Mouse (Mus musculus) hindbrain, embryonic 12.5 days (tissue): Measurements from ENCODE around the gene Creg2. TPM values are rescaled to one million over a fixed set of nuclear protein-coding genes. Genes with fewer than 3 reads are reported as not detected.

ENCODE experiments used
- ATAC-seq: fragments of 200-750 bp; cut with Nextera tagmentation; 2 replicates; pipeline ENCODE4 v1.8.0; 2017; ENCODE audit warnings: moderate TSS enrichment; ENCODE audit not compliant: low FRiP score
- H3K27ac ChIP-seq: fragments of 300-500 bp; sonication (generic); 2 replicates; pipeline ENCODE4 v1.5.1; 2016; ENCODE audit warnings: mild to moderate bottlenecking
- H3K27me3 ChIP-seq: fragments of 300-500 bp; sonication (generic); 2 replicates; pipeline ENCODE4 v1.6.1; 2016; ENCODE audit warnings: mild to moderate bottlenecking
- H3K36me3 ChIP-seq: fragments of 300-500 bp; sonication (generic); 2 replicates; pipeline ENCODE4 v1.6.1; 2016; ENCODE audit warnings: mild to moderate bottlenecking
- H3K4me1 ChIP-seq: fragments of 300-500 bp; sonication (generic); 2 replicates; pipeline ENCODE4 v1.6.1; 2016
- H3K4me2 ChIP-seq: fragments of 300-500 bp; sonication (generic); replicated peaks from 2 replicates; pipeline ENCODE4 v1.6.1; 2016; ENCODE audit warnings: mild to moderate bottlenecking
- H3K4me3 ChIP-seq: fragments of 300-500 bp; sonication (generic); 2 replicates; pipeline ENCODE4 v1.5.1; 2016; ENCODE audit warnings: mild to moderate bottlenecking
- H3K9ac ChIP-seq: fragments of 300-500 bp; sonication (generic); 2 replicates; pipeline ENCODE4 v1.6.1; 2016; ENCODE audit warnings: mild to moderate bottlenecking, moderate library complexity
- H3K9me3 ChIP-seq: fragments of 300-500 bp; sonication (generic); replicated peaks from 2 replicates; pipeline ENCODE4 v1.6.1; 2016; ENCODE audit warnings: mild to moderate bottlenecking
- WGBS: fragments of 180-500 bp; shearing (Covaris S2); methylation state at CpG from one replicate; pipeline ENCODE4 v1.1.7; 2016; 5-methylcytosine and 5-hydroxymethylcytosine counted together
- polyA plus RNA-seq: library from polyadenylated mRNA; unstranded; fragments of >200 nt; fragmentation: Nextera tagmentation; extraction: Ambion mirVana; gene quantifications from 2 replicates; pipeline ENCODE4 v1.2.1, GENCODE M21; 2016

The Creg2 gene
- polyA plus RNA-seq: 2.0 and 2.3 TPM in 2 replicates

GRCm38 (mm10) chr1:39651241-39651548 lies at the start of gene Creg2:
Gene Creg2, minus strand, starts transcription at chr1:39651474.
- Histone ChIP-seq H3K27ac (no peak within 1 kb of the TSS), H3K27me3 (peaks cover 35% of the 10 kb centered on the region)
- peak; percentile 50 for ATAC-seq

GRCm38 (mm10) chr1:39700599-39701273 lies 49.5 kb upstream of the Creg2 start:
- Histone ChIP-seq H3K9ac (no peak overlapping the region), H3K4me2 (peak overlapping the region; percentile 29), H3K27me3 (no peaks in the 10 kb centered on the region), H3K27ac (peak overlapping the region; percentile 52), H3K9me3 (no peaks in the 10 kb centered on the region), H3K4me1 (peaks cover 41% of the 10 kb centered on the region), H3K4me3 (no peak overlapping the region), H3K36me3 (no peaks in the 10 kb centered on the region)
- peak; percentile 34; the same call in 1 of the 2 replicates for ATAC-seq
- WGBS: 15% methylated on average over 7 of the region's 7 CpGs

More at GRCm38 (mm10) chr1:39651241-39651548, at the start of gene Creg2:
- H3K4me1 ChIP-seq: peaks cover 18% of the 10 kb centered on the region
- peak within 1 kb of the TSS; percentile 60 for H3K4me3 ChIP-seq
- no peaks in the 10 kb centered on the region for H3K9me3 ChIP-seq
- peak within 1 kb of the TSS; percentile 73 for H3K9ac ChIP-seq
- 38% methylated on average over 9 of the region's 9 CpGs for WGBS
- H3K36me3 ChIP-seq: no peaks in the 10 kb centered on the region
- peak within 1 kb of the TSS; percentile 99 for H3K4me2 ChIP-seq

- peaks cover 41% of the 10 kb centered on the region for H3K4me1 ChIP-seq
- no peaks in the 10 kb centered on the region for H3K27me3 ChIP-seq
- H3K9me3 ChIP-seq: no peaks in the 10 kb centered on the region
- no peaks in the 10 kb centered on the region for H3K36me3 ChIP-seq
- no peak overlapping the region for H3K4me2 ChIP-seq
- no peak overlapping the region for H3K9ac ChIP-seq
- WGBS: 28% methylated on average over 6 of the region's 6 CpGs
- no peak overlapping the region for H3K4me3 ChIP-seq
- ATAC-seq: no peak
- no peak overlapping the region for H3K27ac ChIP-seq
These were observed 47.2 kb upstream of the Creg2 start for GRCm38 (mm10) chr1:39698456-39698855.

GRCm38 (mm10) chr1:39695198-39695597 lies 43.9 kb upstream of the Creg2 start:
- 59% methylated on average over 4 of the region's 4 CpGs for WGBS
- Histone ChIP-seq H3K27me3 (0 out of 2 replicates have a peak, but pooled peaks cover 8% of the 10 kb centered on the region), H3K4me2 (no peak overlapping the region)

GRCm38 (mm10) chr1:39694756-39695155 lies 43.5 kb upstream of the Creg2 start:
- no peak for ATAC-seq
- Histone ChIP-seq H3K9ac (no peak overlapping the region), H3K27ac (no peak overlapping the region), H3K4me3 (no peak overlapping the region), H3K36me3 (no peaks in the 10 kb centered on the region), H3K4me2 (no peak overlapping the region), H3K4me1 (peaks cover 7% of the 10 kb centered on the region), H3K9me3 (no peaks in the 10 kb centered on the region), H3K27me3 (0 out of 2 replicates have a peak, but pooled peaks cover 8% of the 10 kb centered on the region)
- WGBS: 55% methylated on average over 7 of the region's 7 CpGs

More at GRCm38 (mm10) chr1:39695198-39695597, 43.9 kb upstream of the Creg2 start:
- Histone ChIP-seq H3K36me3 (no peaks in the 10 kb centered on the region), H3K9me3 (no peaks in the 10 kb centered on the region), H3K27ac (no peak overlapping the region), H3K4me3 (no peak overlapping the region), H3K9ac (no peak overlapping the region), H3K4me1 (peaks cover 8% of the 10 kb centered on the region)
- ATAC-seq: no peak

GRCm38 (mm10) chr1:39691974-39692373 lies 40.7 kb upstream of the Creg2 start:
- Histone ChIP-seq H3K4me3 (no peak overlapping the region), H3K4me1 (no peaks in the 10 kb centered on the region; the same call in 1 of the 2 replicates), H3K9me3 (no peaks in the 10 kb centered on the region), H3K36me3 (no peaks in the 10 kb centered on the region), H3K4me2 (no peak overlapping the region), H3K27me3 (0 out of 2 replicates have a peak, but pooled peaks cover 8% of the 10 kb centered on the region), H3K9ac (no peak overlapping the region), H3K27ac (no peak overlapping the region)
- ATAC-seq: no peak
- WGBS: 73% methylated on average over 3 of the region's 3 CpGs

GRCm38 (mm10) chr1:39691061-39691460 lies 39.8 kb upstream of the Creg2 start:
- H3K4me2 ChIP-seq: no peak overlapping the region
- ATAC-seq: no peak
- no peak overlapping the region for H3K4me3 ChIP-seq
- H3K9ac ChIP-seq: no peak overlapping the region
- 0 out of 2 replicates have a peak, but pooled peaks cover 8% of the 10 kb centered on the region for H3K27me3 ChIP-seq
- peaks cover 3% of the 10 kb centered on the region for H3K4me1 ChIP-seq
- WGBS: 54% methylated on average over 4 of the region's 4 CpGs
- H3K27ac ChIP-seq: no peak overlapping the region
- no peaks in the 10 kb centered on the region for H3K36me3 ChIP-seq
- H3K9me3 ChIP-seq: no peaks in the 10 kb centered on the region

GRCm38 (mm10) chr1:39688573-39688972 lies 37.3 kb upstream of the Creg2 start:
- Histone ChIP-seq H3K36me3 (no peaks in the 10 kb centered on the region), H3K4me1 (peaks cover 3% of the 10 kb centered on the region), H3K27ac (no peak overlapping the region), H3K4me2 (no peak overlapping the region), H3K9me3 (no peaks in the 10 kb centered on the region), H3K4me3 (no peak overlapping the region), H3K27me3 (0 out of 2 replicates have a peak, but pooled peaks cover 8% of the 10 kb centered on the region), H3K9ac (no peak overlapping the region)
- ATAC-seq: no peak
- 74% methylated on average over 6 of the region's 6 CpGs for WGBS

- no peak for ATAC-seq
- 77% methylated on average over 9 of the region's 9 CpGs for WGBS
These were observed 36.0 kb upstream of the Creg2 start for GRCm38 (mm10) chr1:39687279-39687678.

GRCm38 (mm10) chr1:39685841-39686240 lies 34.6 kb upstream of the Creg2 start:
- H3K4me1 ChIP-seq: peaks cover 3% of the 10 kb centered on the region; the same call in 1 of the 2 replicates
- 0% methylated on average over 1 of the region's 1 CpGs for WGBS
- peak; percentile 73 for ATAC-seq
- no peak overlapping the region for H3K4me2 ChIP-seq
- H3K9me3 ChIP-seq: no peaks in the 10 kb centered on the region
- H3K9ac ChIP-seq: no peak overlapping the region
- no peak overlapping the region for H3K27ac ChIP-seq
- H3K27me3 ChIP-seq: no peaks in the 10 kb centered on the region
- H3K4me3 ChIP-seq: no peak overlapping the region
- no peaks in the 10 kb centered on the region for H3K36me3 ChIP-seq

More at GRCm38 (mm10) chr1:39687279-39687678, 36.0 kb upstream of the Creg2 start:
- Histone ChIP-seq H3K4me1 (peaks cover 3% of the 10 kb centered on the region), H3K9ac (no peak overlapping the region), H3K4me3 (no peak overlapping the region), H3K27me3 (0 out of 2 replicates have a peak, but pooled peaks cover 8% of the 10 kb centered on the region), H3K9me3 (no peaks in the 10 kb centered on the region), H3K36me3 (no peaks in the 10 kb centered on the region), H3K27ac (no peak overlapping the region), H3K4me2 (no peak overlapping the region)

- WGBS: 87% methylated on average over 5 of the region's 5 CpGs
- H3K9ac ChIP-seq: no peak overlapping the region
- no peaks in the 10 kb centered on the region for H3K27me3 ChIP-seq
- no peak overlapping the region for H3K4me2 ChIP-seq
- H3K36me3 ChIP-seq: no peaks in the 10 kb centered on the region
- no peaks in the 10 kb centered on the region for H3K9me3 ChIP-seq
- H3K4me1 ChIP-seq: peaks cover 3% of the 10 kb centered on the region; the same call in 1 of the 2 replicates
- H3K4me3 ChIP-seq: no peak overlapping the region
- no peak overlapping the region for H3K27ac ChIP-seq
- ATAC-seq: no peak
These were observed 30.4 kb upstream of the Creg2 start for GRCm38 (mm10) chr1:39681638-39682037.

GRCm38 (mm10) chr1:39680546-39680945 lies 29.3 kb upstream of the Creg2 start:
- Histone ChIP-seq H3K4me1 (no peaks in the 10 kb centered on the region), H3K9me3 (no peaks in the 10 kb centered on the region), H3K36me3 (no peaks in the 10 kb centered on the region), H3K9ac (no peak overlapping the region), H3K27ac (no peak overlapping the region), H3K27me3 (no peaks in the 10 kb centered on the region), H3K4me2 (no peak overlapping the region), H3K4me3 (no peak overlapping the region)
- WGBS: 66% methylated on average over 6 of the region's 6 CpGs
- no peak for ATAC-seq

- H3K27me3 ChIP-seq: no peaks in the 10 kb centered on the region
- H3K36me3 ChIP-seq: no peaks in the 10 kb centered on the region
- H3K4me1 ChIP-seq: no peaks in the 10 kb centered on the region
- H3K9ac ChIP-seq: no peak overlapping the region
- no peak overlapping the region for H3K4me2 ChIP-seq
- H3K9me3 ChIP-seq: no peaks in the 10 kb centered on the region
- no peak for ATAC-seq
- WGBS: 71% methylated on average over 8 of the region's 8 CpGs
- no peak overlapping the region for H3K4me3 ChIP-seq
- H3K27ac ChIP-seq: no peak overlapping the region
These were observed 27.6 kb upstream of the Creg2 start for GRCm38 (mm10) chr1:39678883-39679282.
